Mouse (Mus musculus): ENCODE measurements around the gene Pdcl.
A peak's percentile ranks its signal among the peaks of the same experiment; 100 is the strongest.

DNA sequence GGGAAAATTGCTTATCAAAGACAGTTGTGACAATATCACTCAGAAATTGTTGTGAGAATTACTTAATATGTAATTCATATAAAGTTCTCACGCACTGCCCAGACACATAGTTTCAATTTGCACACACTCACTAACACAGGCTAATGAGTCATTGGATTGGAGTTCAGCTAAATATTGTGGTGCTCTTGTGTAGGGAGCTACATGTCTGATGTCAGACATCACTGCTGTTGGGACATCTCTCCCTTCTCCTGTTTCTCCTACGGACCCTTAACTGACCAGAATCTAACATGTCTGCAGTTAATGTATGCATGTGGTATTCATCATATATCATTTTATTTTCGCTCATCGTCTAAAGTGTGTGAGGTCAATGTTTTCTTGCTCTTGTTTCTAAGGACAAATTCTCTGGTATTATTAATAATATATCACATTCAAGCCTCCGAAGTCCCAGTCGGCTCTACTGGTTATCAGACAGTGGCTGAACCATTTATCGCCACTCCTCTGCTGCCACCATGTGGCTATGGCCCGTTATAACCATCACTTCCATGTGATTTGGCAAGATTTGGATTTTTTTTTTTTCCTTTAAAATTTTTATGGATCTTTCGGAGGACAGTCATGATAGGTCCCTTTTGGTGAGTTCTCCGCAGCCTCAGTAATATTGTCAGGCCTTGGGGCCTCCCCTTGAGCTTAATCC lies 20.5 kb downstream of the Pdcl start:
- no peak for TF ChIP-seq POLR2A (IDR thresholded peaks at IDR 0.05; ENCODE audit: extremely low read depth, insufficient read depth, low read length)
- TF ChIP-seq CTCF (IDR thresholded peaks at IDR 0.05; ENCODE audit: low read depth, low read length), result peak; percentile 66; the same call in 1 of the 2 replicates

All from liver, adult 2 months (tissue).